Mouse (Mus musculus) frontal cortex, postnatal 10 days (tissue): ENCODE results near the gene Dynlrb2.

ENCODE experiments used
- DNase-seq, 2 experiments: peaks; one replicate each; pipeline ENCODE4 v3.0.0; 2022; ENCODE audit warnings: low spot score in 2 of 2, mixed read lengths in 1 of 2

Dynlrb2 gene

DNA sequence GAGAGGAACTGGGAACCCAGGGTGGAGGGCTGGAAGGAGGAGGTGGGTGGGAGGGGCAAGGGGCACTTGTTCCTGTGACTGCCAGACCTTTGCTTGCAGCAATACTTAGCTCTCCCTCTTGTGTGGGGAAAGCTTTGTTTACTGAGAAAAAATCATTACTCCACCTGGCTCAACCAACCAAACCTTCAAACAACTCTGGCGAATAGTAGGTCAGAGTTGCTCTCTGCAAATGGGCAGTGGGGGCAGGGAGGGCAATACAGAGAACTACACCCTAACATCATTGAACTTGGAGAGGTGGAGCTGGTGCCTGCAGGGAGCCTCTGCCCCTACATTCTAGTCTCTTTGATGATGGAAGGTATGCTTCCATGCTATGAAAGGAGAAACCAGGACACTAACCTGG, 35.4 kb downstream of the Dynlrb2 start:
- DNase-seq: no peak

DNA sequence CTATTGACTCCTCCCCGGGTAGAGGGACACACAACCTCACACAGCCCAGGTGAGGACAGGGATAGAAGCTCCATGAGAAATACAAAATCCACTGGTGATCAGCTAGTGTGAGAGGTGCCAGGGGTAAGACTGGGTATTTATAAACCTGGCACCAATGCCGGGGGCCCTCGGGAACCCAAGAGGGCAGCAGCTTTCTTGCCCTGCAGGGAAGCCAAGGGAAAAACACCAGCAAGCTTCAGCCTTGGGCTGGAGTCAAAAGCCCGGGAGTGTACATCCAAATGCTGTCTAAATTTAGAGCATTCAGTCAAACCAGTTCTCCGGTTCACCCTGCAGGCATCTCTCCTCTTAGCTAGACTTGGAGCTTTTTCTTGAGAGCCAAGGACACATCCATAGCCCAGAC, 38.1 kb downstream of the Dynlrb2 start:
- no peak for DNase-seq

DNA sequence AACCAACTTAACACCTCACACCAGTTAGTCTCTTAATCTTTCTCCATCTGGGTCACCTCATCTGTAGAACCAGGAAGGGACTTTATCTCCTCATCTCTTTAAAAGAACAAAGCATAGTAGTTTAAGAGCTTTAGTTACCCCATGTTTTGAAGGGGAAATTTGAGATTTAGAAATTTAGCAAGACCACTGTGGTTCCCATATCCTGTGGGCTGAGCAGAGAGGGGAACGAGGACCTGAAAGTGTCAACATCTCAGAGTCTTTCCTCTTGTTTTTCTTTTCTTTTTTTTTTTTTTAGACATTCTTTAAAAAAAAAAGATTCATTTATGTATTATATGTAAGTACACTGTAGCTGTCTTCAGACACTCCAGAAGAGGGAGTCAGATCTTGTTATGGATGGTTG, 38.6 kb downstream of the Dynlrb2 start:
- DNase-seq: no peak

DNA sequence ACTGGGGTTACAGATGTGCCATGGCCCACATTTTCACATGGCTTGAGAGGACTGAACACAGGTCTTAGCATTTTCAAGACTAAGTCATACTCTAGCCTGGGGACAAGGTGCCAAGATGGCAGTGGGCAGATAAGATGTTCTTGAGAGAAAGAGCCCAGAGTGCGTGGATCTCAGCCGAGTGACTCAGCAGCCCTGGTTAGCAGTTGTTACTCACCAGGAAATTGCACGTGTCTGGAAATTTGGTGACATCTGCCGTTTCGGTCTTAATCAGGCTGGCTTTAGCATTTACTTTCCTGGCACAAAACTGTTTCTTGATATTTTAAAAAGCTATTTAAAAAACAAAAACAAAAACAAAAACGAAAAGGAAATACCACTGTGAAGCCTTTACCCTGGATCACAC, 47.5 kb downstream of the Dynlrb2 start:
- DNase-seq: no peak

DNA sequence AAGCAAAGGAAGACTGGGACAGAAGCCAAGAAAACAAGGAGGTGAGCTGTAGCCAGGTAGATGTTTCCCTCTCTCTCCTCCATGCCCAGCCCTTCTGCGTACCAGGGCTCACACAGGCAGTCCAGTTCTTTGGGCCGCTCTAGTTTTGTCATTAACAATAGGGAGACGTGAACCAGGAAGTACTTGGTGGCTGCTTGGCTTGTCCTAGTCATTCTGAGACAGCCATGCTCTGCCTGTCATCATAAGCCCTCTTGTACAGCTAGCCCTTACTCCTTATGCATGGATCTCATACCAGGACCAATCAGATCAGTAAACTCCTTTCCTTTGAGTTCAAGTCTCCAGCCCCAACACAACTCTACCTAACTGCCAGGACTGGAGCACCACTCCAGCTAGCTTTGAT, 48.0 kb downstream of the Dynlrb2 start:
- DNase-seq: no peak
